Mouse (Mus musculus) MEL (cell line): ENCODE results near the gene Iqcf4. TPM values are rescaled to one million over a fixed set of nuclear protein-coding genes. Genes with fewer than 3 reads are reported as not detected.

Experiments used
- DNase-seq: peaks from one replicate; pipeline ENCODE4 v3.0.0; 2011; ENCODE audit warnings: low read depth, low spot score
- H3K27ac ChIP-seq: 2 replicates; pipeline ENCODE4 v1.5.1; 2012; ENCODE audit warnings: low read depth, mild to moderate bottlenecking, control low read depth, low read length, moderate library complexity; ENCODE audit not compliant: control insufficient read depth
- H3K27me3 ChIP-seq, 2 experiments: fragments of 150-350 bp in 1 of 2; sonication (generic) in 1 of 2; 2 replicates each; pipeline ENCODE4 v1.6.1; 2012; ENCODE audit warnings: low read length in 2 of 2, mild to moderate bottlenecking in 2 of 2, improper control_type of control experiment in 1 of 2, moderate library complexity in 1 of 2; ENCODE audit not compliant: insufficient read depth in 2 of 2, control insufficient read depth in 1 of 2
- H3K36me3 ChIP-seq, 2 experiments: 2 replicates each; pipeline ENCODE4 v1.6.1; 2012 to 2014; ENCODE audit warnings: low read length in 2 of 2, improper control_type of control experiment in 1 of 2, inconsistent platforms in 1 of 2, mild to moderate bottlenecking in 1 of 2; ENCODE audit not compliant: insufficient read depth in 2 of 2, control insufficient read depth in 1 of 2
- H3K4me1 ChIP-seq, 2 experiments: fragments of 150-350 bp in 1 of 2; sonication (generic) in 1 of 2; 2 replicates each; pipeline ENCODE4 v1.6.1; 2012; ENCODE audit warnings: low read length in 2 of 2, improper control_type of control experiment in 1 of 2, mild to moderate bottlenecking in 1 of 2; ENCODE audit not compliant: insufficient read depth in 2 of 2, control insufficient read depth in 1 of 2
- H3K4me3 ChIP-seq, 2 experiments: fragments of 150-350 bp in 1 of 2; sonication (generic) in 1 of 2; 2 replicates each; pipeline ENCODE4 v1.5.1; 2012; ENCODE audit warnings: low read depth in 2 of 2, low read length in 2 of 2, mild to moderate bottlenecking in 2 of 2, moderate library complexity in 2 of 2, control low read depth in 1 of 2, improper control_type of control experiment in 1 of 2; ENCODE audit not compliant: control insufficient read depth in 1 of 2, insufficient read depth in 1 of 2
- H3K79me2 ChIP-seq: 2 replicates; pipeline ENCODE4 v1.6.1; 2012; ENCODE audit warnings: mild to moderate bottlenecking, low read length, moderate library complexity; ENCODE audit not compliant: control insufficient read depth, poor library complexity, insufficient read depth
- H3K9ac ChIP-seq: 2 replicates; pipeline ENCODE4 v1.6.1; 2012; ENCODE audit warnings: low read depth, mild to moderate bottlenecking, control low read depth, low read length, moderate library complexity; ENCODE audit not compliant: control insufficient read depth, poor library complexity, severe bottlenecking
- H3K9me3 ChIP-seq: fragments of 150-350 bp; sonication (generic); replicated peaks from 2 replicates; pipeline ENCODE4 v1.6.1; 2012; ENCODE audit warnings: mild to moderate bottlenecking, low read length, improper control_type of control experiment, moderate library complexity; ENCODE audit not compliant: insufficient read depth
- BHLHE40 ChIP-seq: IDR thresholded peaks from 2 replicates; pipeline ENCODE4 v1.6.1; 2012; ENCODE audit warnings: low read depth, mild to moderate bottlenecking, inconsistent platforms, low read length, improper control_type of control experiment, borderline replicate concordance
- CHD1 ChIP-seq: IDR thresholded peaks from 2 replicates; pipeline ENCODE4 v1.6.1; 2012; ENCODE audit warnings: low read depth, mild to moderate bottlenecking, inconsistent platforms, low read length, improper control_type of control experiment
- CHD2 ChIP-seq: IDR thresholded peaks from 2 replicates; pipeline ENCODE4 v1.6.1; 2011; ENCODE audit warnings: low read length, improper control_type of control experiment
- E2F4 ChIP-seq: IDR thresholded peaks from 2 replicates; pipeline ENCODE4 v1.6.1; 2011; ENCODE audit warnings: low read depth, low read length, improper control_type of control experiment, borderline replicate concordance
- EP300 ChIP-seq, 2 experiments: IDR thresholded peaks; 2 replicates each; pipeline ENCODE4 v1.6.1; 2011; ENCODE audit warnings: improper control_type of control experiment in 2 of 2, low read length in 2 of 2, low read depth in 1 of 2, mild to moderate bottlenecking in 1 of 2
- GABPA ChIP-seq: IDR thresholded peaks from 2 replicates; pipeline ENCODE4 v1.6.1; 2012; ENCODE audit warnings: low read depth, mild to moderate bottlenecking, inconsistent platforms, low read length, improper control_type of control experiment, moderate library complexity
- HCFC1 ChIP-seq: IDR thresholded peaks from 2 replicates; pipeline ENCODE4 v1.6.1; 2012; ENCODE audit warnings: low read depth, mild to moderate bottlenecking, inconsistent platforms, low read length, improper control_type of control experiment, moderate library complexity
- MAFK ChIP-seq: IDR thresholded peaks from 2 replicates; pipeline ENCODE4 v1.6.1; 2011; ENCODE audit warnings: low read depth, mild to moderate bottlenecking, low read length, improper control_type of control experiment, borderline replicate concordance
- MAZ ChIP-seq: IDR thresholded peaks from 2 replicates; pipeline ENCODE4 v1.6.1; 2012; ENCODE audit warnings: low read depth, mild to moderate bottlenecking, inconsistent platforms, low read length, improper control_type of control experiment
- MXI1 ChIP-seq: IDR thresholded peaks from 2 replicates; pipeline ENCODE4 v1.6.1; 2011; ENCODE audit warnings: mild to moderate bottlenecking, low read depth, low read length, improper control_type of control experiment
- MYB ChIP-seq: IDR thresholded peaks from 2 replicates; pipeline ENCODE4 v1.6.1; 2011; ENCODE audit warnings: mild to moderate bottlenecking, low read depth, low read length, improper control_type of control experiment
- NRF1 ChIP-seq: IDR thresholded peaks from 2 replicates; pipeline ENCODE4 v1.6.1; 2014; ENCODE audit warnings: low read depth, mild to moderate bottlenecking, inconsistent platforms, low read length, improper control_type of control experiment, moderate library complexity; ENCODE audit not compliant: poor library complexity, insufficient read depth, severe bottlenecking
- POLR2A ChIP-seq, 2 experiments: IDR thresholded peaks; 2 replicates each; pipeline ENCODE4 v1.6.1; 2011 to 2012; ENCODE audit warnings: low read length in 2 of 2, mild to moderate bottlenecking in 2 of 2, control low read depth in 1 of 2, improper control_type of control experiment in 1 of 2, low read depth in 1 of 2, moderate library complexity in 1 of 2; ENCODE audit not compliant: control insufficient read depth in 1 of 2, insufficient read depth in 1 of 2, poor library complexity in 1 of 2
- POLR2AphosphoS5 ChIP-seq: IDR thresholded peaks from 2 replicates; pipeline ENCODE4 v1.6.1; 2012; ENCODE audit warnings: low read depth, borderline replicate concordance, mild to moderate bottlenecking, inconsistent platforms, low read length, moderate library complexity, mixed read lengths
- RAD21 ChIP-seq: IDR thresholded peaks from 2 replicates; pipeline ENCODE4 v1.6.1; 2011; ENCODE audit warnings: mild to moderate bottlenecking, low read depth, low read length, improper control_type of control experiment
- TBP ChIP-seq: IDR thresholded peaks from 2 replicates; pipeline ENCODE4 v1.8.0; 2011; ENCODE audit warnings: low read depth, low read length, improper control_type of control experiment
- USF1 ChIP-seq: IDR thresholded peaks from 2 replicates; pipeline ENCODE4 v1.6.1; 2014; ENCODE audit warnings: low read depth, mild to moderate bottlenecking, inconsistent platforms, low read length, improper control_type of control experiment, moderate library complexity
- ZC3H11A ChIP-seq: IDR thresholded peaks from 2 replicates; pipeline ENCODE4 v1.6.1; 2012; ENCODE audit warnings: low read depth, mild to moderate bottlenecking, inconsistent platforms, low read length, improper control_type of control experiment
- ZKSCAN1 ChIP-seq: IDR thresholded peaks from 2 replicates; pipeline ENCODE4 v1.6.1; 2012; ENCODE audit warnings: low read depth, mild to moderate bottlenecking, inconsistent platforms, low read length, improper control_type of control experiment, moderate library complexity
- ZNF384 ChIP-seq: IDR thresholded peaks from 2 replicates; pipeline ENCODE4 v1.6.1; 2012; ENCODE audit warnings: low read depth, mild to moderate bottlenecking, inconsistent platforms, low read length, improper control_type of control experiment
- polyA plus RNA-seq, 2 experiments: library from polyadenylated mRNA; stranded (reverse) in 1 of 2; unstranded in 1 of 2; fragments of >175 nt in 1 of 2; fragments of >200 nt in 1 of 2; gene quantifications; 2 replicates each; pipeline versions ENCODE4 v1.2.1 to v1.2.4; 2012; ENCODE audit warnings: low replicate concordance in 2 of 2, low read depth in 1 of 2; ENCODE audit not compliant: insufficient read length in 2 of 2, insufficient read depth in 1 of 2, missing spikeins in 1 of 2
- total RNA-seq: library from RNA; depleted of rRNA; stranded (reverse); fragments of 300-350 nt; gene quantifications from 2 replicates; pipeline ENCODE4 v1.2.3, GENCODE M21; 2012

The Iqcf4 gene
- total and polyA plus RNA-seq, 3 experiments, result not detected

DNA sequence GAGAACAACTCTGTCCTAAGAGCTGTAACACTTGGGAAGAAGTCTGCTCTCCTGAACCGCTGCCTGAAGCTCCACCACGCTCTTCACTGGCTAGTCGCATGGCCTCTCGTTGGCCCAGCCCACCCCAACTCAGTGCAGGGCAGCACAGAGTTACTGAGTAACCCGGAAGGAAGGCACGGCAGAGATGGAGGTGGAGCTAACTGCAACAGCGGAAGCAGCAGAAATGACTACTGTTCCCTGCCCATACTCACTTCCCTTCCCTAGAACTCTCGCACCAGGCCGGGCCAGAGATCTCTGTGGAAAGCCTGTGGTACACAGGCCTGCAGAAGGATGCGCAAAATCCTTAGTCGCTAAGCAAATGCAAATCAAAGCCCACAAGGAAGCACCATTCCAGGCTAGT lies 4.4 kb downstream of the Iqcf4 start:
- no peaks in the 10 kb centered on the region for H3K9me3 ChIP-seq
- no peak overlapping the region for H3K9ac ChIP-seq
- 0 out of 4 replicates have a peak, but pooled peaks cover 0 to 2% of the 10 kb centered on the region in 2 experiments for H3K4me1 ChIP-seq
- no peak overlapping the region for H3K4me3 ChIP-seq
- H3K27ac ChIP-seq, result no peak overlapping the region
- no peaks in the 10 kb centered on the region for H3K79me2 ChIP-seq
- no peaks in the 10 kb centered on the region for H3K36me3 ChIP-seq
- no peak for DNase-seq
- H3K27me3 ChIP-seq, result peaks cover 0 to 5% of the 10 kb centered on the region in 2 experiments; a peak in 2 of 4 replicates
- TF ChIP-seq MYB, result no peak
- no peak for TF ChIP-seq USF1
- TF ChIP-seq, all 39 proteins: peak for 0

DNA sequence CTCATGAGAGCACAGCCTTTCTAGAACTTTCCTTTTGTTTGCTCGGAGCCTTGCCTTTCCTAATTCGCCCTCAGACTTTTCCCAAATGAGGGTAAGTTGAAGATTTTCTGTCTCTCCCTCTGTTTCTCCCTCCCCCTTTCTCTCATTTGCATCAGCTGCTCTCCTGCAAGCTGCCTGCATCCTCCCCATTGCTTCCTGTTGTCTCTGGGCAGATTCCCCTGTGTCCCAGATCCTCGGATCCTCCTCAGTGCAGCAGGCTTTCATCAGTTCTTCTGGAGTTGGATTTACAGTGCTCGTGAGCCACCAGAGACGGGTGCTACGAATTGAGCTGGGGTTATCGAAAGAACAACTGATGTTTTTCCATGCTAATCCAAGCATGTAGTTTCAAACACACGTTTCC lies 6.8 kb downstream of the Iqcf4 start:
- H3K9me3 ChIP-seq, result no peaks in the 10 kb centered on the region
- TF ChIP-seq MXI1, result no peak
- no peak for TF ChIP-seq EP300 (IDR thresholded peaks at IDR 0.05; ENCODE audit: low read depth in 1 of 2, low read length in 2 of 2)
- no peak for TF ChIP-seq RAD21
- TF ChIP-seq TBP, result no peak
- TF ChIP-seq ZKSCAN1, result no peak
- TF ChIP-seq MYB, result no peak
- no peak for TF ChIP-seq POLR2A (IDR thresholded peaks at IDR 0.05; ENCODE audit: control insufficient read depth in 1 of 2, insufficient read depth in 1 of 2, low read depth in 1 of 2, low read length in 2 of 2, poor library complexity in 1 of 2)
- no peak for TF ChIP-seq NRF1
- no peak for TF ChIP-seq CHD1
- TF ChIP-seq CHD2, result no peak
- TF ChIP-seq ZNF384, result no peak
- TF ChIP-seq BHLHE40, result no peak
- no peak for TF ChIP-seq HCFC1
- no peak for TF ChIP-seq POLR2AphosphoS5
- no peak for TF ChIP-seq USF1
- no peak for TF ChIP-seq MAFK
- no peak for TF ChIP-seq GABPA
- TF ChIP-seq ZC3H11A, result no peak
- TF ChIP-seq E2F4, result no peak
- no peak for TF ChIP-seq MAZ
- TF ChIP-seq, all 39 proteins: peak for 0
- Histone ChIP-seq H3K36me3 (no peaks in the 10 kb centered on the region), H3K9ac (no peak overlapping the region), H3K27ac (no peak overlapping the region), H3K4me3 (no peak overlapping the region), H3K4me1 (0 out of 4 replicates have a peak, but pooled peaks cover 0 to 2% of the 10 kb centered on the region in 2 experiments), H3K79me2 (no peaks in the 10 kb centered on the region), H3K27me3 (peaks cover 0 to 2% of the 10 kb centered on the region in 2 experiments; a peak in 2 of 4 replicates)
- DNase-seq, result no peak
